Mouse (Mus musculus): ENCODE measurements at regions not wholly inside any gene's neighbourhood (a gene's known extent, or its start where the extent isn't known, plus 50 kb on each side); places are given as distances from the start of the nearest gene placed in this dataset.

DNA sequence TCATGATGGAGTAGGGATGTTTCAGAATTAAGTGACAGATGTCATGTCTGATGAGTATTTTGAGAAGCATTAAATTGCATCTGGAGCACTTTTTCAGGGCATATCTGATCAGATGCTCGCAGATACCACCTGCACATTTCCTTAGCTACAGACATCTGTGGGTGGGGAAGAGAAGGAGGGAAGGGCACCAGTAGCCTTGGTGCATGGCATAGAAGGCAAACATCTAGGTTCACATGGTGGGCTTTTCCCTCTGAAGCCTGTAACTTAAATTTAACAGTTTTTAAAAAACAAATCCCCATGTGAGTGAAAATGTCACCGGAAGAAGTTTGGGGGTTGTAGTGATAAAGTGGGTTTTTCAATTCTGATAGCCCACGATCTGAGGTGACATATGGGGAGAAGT lies 267.1 kb upstream of the Ptger4 start:
- no peaks in the 10 kb centered on the region for H3K36me3 ChIP-seq
- H3K4me2 ChIP-seq: no peak overlapping the region
- no peaks in the 10 kb centered on the region for H3K9me3 ChIP-seq (replicated peaks)
- no peak overlapping the region for H3K4me3 ChIP-seq (replicated peaks)
- ATAC-seq (ENCODE audit: low read depth) (no peak), DNase-seq (no peak)
- no peaks in the 10 kb centered on the region for H3K4me1 ChIP-seq (replicated peaks)
- no peak overlapping the region for H3K27ac ChIP-seq
- H3K27me3 ChIP-seq: no peaks in the 10 kb centered on the region
- H3K9ac ChIP-seq: no peak overlapping the region
- 50% methylated on average over 3 of the region's 3 CpGs for WGBS (ENCODE audit: insufficient replicate concordance)

- H3K9ac ChIP-seq: no peak overlapping the region
- DNase-seq (no peak), ATAC-seq (ENCODE audit: low read depth) (no peak)
- H3K27me3 ChIP-seq: no peaks in the 10 kb centered on the region
- H3K9me3 ChIP-seq (replicated peaks): no peaks in the 10 kb centered on the region
- H3K36me3 ChIP-seq: no peaks in the 10 kb centered on the region
- 65% methylated on average over 5 of the region's 5 CpGs for WGBS (ENCODE audit: insufficient replicate concordance)
- no peak overlapping the region for H3K27ac ChIP-seq
- no peak overlapping the region for H3K4me2 ChIP-seq
- no peaks in the 10 kb centered on the region for H3K4me1 ChIP-seq (replicated peaks)
- H3K4me3 ChIP-seq (replicated peaks): no peak overlapping the region
These were observed 268.6 kb upstream of the Ptger4 start for GRCm38 (mm10) chr15:5512546-5512945.

DNA sequence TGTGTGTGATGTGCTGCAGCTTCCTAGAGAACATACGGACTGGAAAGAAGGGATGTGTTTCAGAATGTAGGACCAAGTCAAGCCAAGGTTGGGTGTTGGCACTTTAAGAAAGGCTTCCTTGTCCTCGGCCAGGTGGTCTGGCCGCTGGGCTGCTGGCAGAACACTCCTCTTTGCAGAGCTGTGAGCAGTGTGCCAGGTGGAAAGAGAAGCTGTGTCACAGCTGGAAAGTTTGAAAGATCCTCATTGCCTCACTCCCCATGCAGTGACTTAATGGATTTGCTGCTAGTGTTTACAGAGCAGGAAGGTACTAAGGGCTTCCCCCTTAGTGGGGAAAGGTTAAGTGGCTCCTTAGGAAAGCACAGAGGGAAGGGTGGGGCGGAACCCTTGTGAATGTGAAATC lies 269.2 kb upstream of the Ptger4 start:
- Histone ChIP-seq H3K4me3 (replicated peaks) (no peak overlapping the region), H3K27ac (no peak overlapping the region), H3K4me2 (no peak overlapping the region), H3K9ac (no peak overlapping the region), H3K4me1 (replicated peaks) (no peaks in the 10 kb centered on the region), H3K36me3 (no peaks in the 10 kb centered on the region), H3K27me3 (no peaks in the 10 kb centered on the region), H3K9me3 (replicated peaks) (no peaks in the 10 kb centered on the region)
- ATAC-seq (ENCODE audit: low read depth): no peak
- WGBS (ENCODE audit: insufficient replicate concordance): 63% methylated on average over 4 of the region's 4 CpGs
- DNase-seq: no peak

DNA sequence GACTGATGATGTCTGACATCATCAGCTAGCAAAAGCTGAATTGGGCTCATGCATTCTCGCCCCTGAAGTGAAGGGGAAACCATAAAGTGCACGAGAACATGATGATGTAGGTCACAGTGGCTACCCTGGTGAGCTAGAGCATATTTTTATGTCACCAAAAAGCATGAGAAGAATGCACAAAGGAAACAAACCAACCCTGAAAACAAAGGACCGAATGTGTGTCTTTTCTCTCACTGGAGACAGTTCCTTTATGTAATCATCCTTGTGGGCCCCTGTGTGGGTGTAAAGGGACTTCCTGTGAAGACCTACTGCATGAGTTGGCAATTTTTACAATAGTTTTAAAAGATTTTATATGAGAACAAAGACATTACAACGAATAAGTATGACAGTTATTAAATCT lies 270.2 kb upstream of the Ptger4 start:
- ATAC-seq (ENCODE audit: low read depth) (no peak), DNase-seq (no peak)
- Histone ChIP-seq H3K27me3 (no peaks in the 10 kb centered on the region), H3K36me3 (no peaks in the 10 kb centered on the region), H3K4me3 (replicated peaks) (no peak overlapping the region), H3K27ac (no peak overlapping the region), H3K4me1 (replicated peaks) (no peaks in the 10 kb centered on the region), H3K9me3 (replicated peaks) (no peaks in the 10 kb centered on the region), H3K9ac (no peak overlapping the region), H3K4me2 (no peak overlapping the region)
- 19% methylated on average over 4 of the region's 4 CpGs for WGBS (ENCODE audit: insufficient replicate concordance)

DNA sequence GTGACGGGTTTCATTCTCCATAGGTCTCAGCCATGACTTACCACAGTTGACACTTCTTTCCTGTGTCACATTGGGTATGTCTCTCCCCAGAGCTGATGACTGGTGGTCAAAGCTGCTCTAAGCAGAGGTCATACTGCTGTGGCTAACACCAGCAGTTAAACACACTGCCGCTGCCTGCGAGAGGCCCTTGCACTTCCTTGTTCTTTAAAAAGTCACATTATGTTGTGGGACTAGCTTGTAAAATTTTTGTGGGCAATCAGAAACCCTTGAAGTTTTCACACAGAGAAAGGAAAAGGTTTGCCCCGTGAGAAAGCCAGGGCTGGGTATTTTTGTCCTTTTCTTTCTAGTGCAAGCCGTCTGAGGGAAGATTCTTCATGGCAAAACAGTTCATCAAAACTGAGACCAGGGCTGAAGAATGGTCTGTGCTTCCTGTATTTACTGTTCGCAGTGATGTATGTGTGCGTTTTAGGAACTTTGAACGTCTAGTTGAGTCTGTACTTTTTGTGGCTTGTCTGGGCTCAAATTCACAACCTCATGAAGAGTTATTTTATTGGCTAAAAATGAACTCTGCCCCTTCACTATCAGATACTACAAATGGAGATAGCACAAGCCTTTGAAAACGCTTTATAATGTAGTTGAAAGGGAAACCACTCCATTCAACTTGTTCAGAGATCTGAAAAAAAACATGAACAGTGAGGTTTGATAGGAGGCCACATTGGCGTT lies 273.4 kb upstream of the Ptger4 start:
- H3K27me3 ChIP-seq: no peaks in the 10 kb centered on the region
- no peaks in the 10 kb centered on the region for H3K9me3 ChIP-seq (replicated peaks)
- peak overlapping the region; percentile 47; the same call in 1 of the 2 replicates for H3K27ac ChIP-seq
- no peak overlapping the region for H3K4me3 ChIP-seq (replicated peaks)
- no peaks in the 10 kb centered on the region for H3K36me3 ChIP-seq
- H3K4me2 ChIP-seq: no peak overlapping the region
- H3K9ac ChIP-seq: no peak overlapping the region
- DNase-seq (no peak), ATAC-seq (ENCODE audit: low read depth) (no peak)
- WGBS (ENCODE audit: insufficient replicate concordance): 29% methylated on average over 10 of the region's 10 CpGs
- no peaks in the 10 kb centered on the region for H3K4me1 ChIP-seq (replicated peaks)

DNA sequence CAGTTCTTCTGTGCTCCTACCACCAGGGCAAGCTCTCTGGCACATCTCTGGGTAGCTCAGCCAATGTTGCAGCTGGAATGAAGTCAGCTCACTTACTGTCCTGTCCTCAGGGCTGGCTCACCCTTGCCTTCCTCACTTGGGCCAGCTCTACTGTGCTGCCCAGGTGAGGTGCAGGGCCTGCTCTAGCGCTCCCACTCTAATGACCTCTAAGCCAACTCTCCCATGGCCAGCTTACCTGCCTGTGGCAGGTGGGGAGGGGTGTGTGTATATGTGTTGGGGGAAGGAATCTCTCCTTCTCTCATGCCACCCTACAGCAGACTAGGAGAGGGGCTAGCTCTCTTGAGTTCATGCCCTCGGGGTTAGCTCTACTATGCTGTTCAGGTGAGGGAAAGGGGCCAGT lies 275.6 kb upstream of the Ptger4 start:
- H3K4me1 ChIP-seq (replicated peaks): no peaks in the 10 kb centered on the region
- ATAC-seq (ENCODE audit: low read depth) (no peak), DNase-seq (no peak)
- H3K36me3 ChIP-seq: no peaks in the 10 kb centered on the region
- no peak overlapping the region for H3K9ac ChIP-seq
- 69% methylated on average over 2 of the region's 2 CpGs for WGBS (ENCODE audit: insufficient replicate concordance)
- H3K4me2 ChIP-seq: no peak overlapping the region
- no peak overlapping the region for H3K4me3 ChIP-seq (replicated peaks)
- H3K27ac ChIP-seq: no peak overlapping the region
- no peaks in the 10 kb centered on the region for H3K9me3 ChIP-seq (replicated peaks)
- H3K27me3 ChIP-seq: no peaks in the 10 kb centered on the region

DNA sequence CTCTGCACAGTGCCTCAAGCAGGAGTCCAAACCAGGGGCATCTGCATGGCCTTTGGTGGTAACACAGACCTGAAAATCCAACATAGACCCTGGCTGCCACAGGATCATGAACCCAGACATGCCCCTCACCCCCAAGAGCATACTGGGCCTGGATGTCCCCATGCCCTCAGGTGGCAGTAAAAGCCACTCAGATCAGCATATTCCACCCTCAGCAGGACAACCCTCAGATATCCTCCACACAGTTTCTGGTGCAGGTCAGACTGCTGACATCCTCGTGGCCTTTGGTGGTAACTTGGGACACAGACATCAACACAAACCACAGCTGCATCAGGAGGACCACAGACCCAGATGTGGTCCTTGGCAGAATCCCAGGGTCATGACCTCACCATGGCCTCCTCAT lies 276.0 kb upstream of the Ptger4 start:
- H3K4me2 ChIP-seq: no peak overlapping the region
- DNase-seq (no peak), ATAC-seq (ENCODE audit: low read depth) (peak; percentile 23; the same call in 1 of the 2 replicates)
- H3K4me1 ChIP-seq (replicated peaks): no peaks in the 10 kb centered on the region
- H3K27me3 ChIP-seq: no peaks in the 10 kb centered on the region
- 33% methylated on average over 1 of the region's 1 CpGs for WGBS (ENCODE audit: insufficient replicate concordance)
- H3K27ac ChIP-seq: no peak overlapping the region
- H3K9ac ChIP-seq: no peak overlapping the region
- no peaks in the 10 kb centered on the region for H3K36me3 ChIP-seq
- H3K9me3 ChIP-seq (replicated peaks): no peaks in the 10 kb centered on the region
- H3K4me3 ChIP-seq (replicated peaks): no peak overlapping the region

DNA sequence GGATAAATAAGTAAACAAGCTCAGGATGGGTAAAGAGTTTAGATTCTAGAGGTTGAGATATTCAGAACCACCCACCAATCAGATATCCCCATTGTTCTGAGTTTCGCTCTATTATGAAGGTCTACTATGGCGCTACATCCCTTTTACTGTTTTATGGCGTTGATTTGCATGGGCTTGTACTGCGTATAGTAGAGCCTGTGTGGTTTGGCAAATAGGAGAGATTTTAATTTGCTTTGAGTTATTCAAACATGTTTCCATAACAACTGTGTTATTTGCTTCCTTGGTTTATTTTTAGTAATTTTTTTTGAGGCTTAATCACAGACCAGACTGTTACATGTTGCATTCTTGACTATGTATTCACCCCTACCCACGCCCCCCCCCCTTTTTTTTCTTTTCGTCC lies 284.6 kb upstream of the Ptger4 start:
- H3K9me3 ChIP-seq (replicated peaks): no peaks in the 10 kb centered on the region
- H3K27me3 ChIP-seq: no peaks in the 10 kb centered on the region
- WGBS (ENCODE audit: insufficient replicate concordance): 72% methylated on average over 6 of the region's 6 CpGs
- no peak overlapping the region for H3K27ac ChIP-seq
- H3K4me2 ChIP-seq: no peak overlapping the region
- ATAC-seq (ENCODE audit: low read depth): no peak
- DNase-seq: no peak
- no peaks in the 10 kb centered on the region for H3K4me1 ChIP-seq (replicated peaks)
- H3K4me3 ChIP-seq (replicated peaks): no peak overlapping the region
- no peak overlapping the region for H3K9ac ChIP-seq
- H3K36me3 ChIP-seq: no peaks in the 10 kb centered on the region

DNA sequence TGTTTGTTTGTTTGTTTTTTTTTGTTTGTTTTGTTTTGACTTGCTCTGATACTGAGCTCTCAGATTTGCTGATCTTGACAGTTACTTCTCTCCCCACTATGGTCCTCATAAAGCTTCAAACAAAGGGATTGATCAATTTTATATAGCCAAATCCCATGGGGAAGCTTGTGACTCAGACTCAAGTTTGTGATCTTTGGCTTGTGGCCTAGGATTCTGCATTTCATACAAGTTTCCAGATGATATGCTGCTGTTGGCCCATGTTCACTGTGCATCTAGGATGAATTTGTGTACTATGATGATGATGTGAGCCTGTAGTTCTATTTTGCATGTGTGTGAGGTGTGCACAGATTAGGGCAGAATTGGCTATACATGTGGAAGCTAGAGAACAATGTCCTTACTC lies 289.7 kb upstream of the Ptger4 start:
- Histone ChIP-seq H3K4me2 (no peak overlapping the region), H3K27me3 (no peaks in the 10 kb centered on the region), H3K9ac (no peak overlapping the region), H3K36me3 (no peaks in the 10 kb centered on the region), H3K9me3 (replicated peaks) (no peaks in the 10 kb centered on the region), H3K4me1 (replicated peaks) (no peaks in the 10 kb centered on the region), H3K27ac (no peak overlapping the region), H3K4me3 (replicated peaks) (no peak overlapping the region)
- DNase-seq (no peak), ATAC-seq (ENCODE audit: low read depth) (no peak)

DNA sequence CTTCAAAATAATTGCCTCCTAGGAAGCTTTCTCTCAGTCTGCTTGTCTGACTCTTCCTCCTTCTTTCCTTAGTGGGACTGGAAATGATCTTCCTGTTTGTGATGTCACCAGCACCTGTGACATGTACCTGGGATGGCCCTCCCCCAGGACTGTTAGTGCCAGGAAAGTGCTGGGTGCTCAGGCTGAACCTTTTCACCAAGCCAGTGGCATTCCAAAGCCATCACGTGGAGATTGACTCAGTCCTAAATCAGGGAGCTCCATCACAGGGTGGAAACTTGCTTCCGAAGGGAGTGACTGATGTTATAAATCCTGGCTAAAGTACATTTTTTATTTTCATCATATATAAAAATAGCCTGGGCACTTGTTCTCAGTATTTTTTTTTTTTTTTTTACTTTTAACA lies 293.4 kb upstream of the Ptger4 start:
- Histone ChIP-seq H3K4me2 (no peak overlapping the region), H3K27me3 (no peaks in the 10 kb centered on the region), H3K9me3 (replicated peaks) (no peaks in the 10 kb centered on the region), H3K4me3 (replicated peaks) (no peak overlapping the region), H3K9ac (no peak overlapping the region), H3K4me1 (replicated peaks) (no peaks in the 10 kb centered on the region), H3K36me3 (no peaks in the 10 kb centered on the region), H3K27ac (no peak overlapping the region)
- no peak for DNase-seq
- no peak for ATAC-seq (ENCODE audit: low read depth)
- WGBS (ENCODE audit: insufficient replicate concordance): 58% methylated on average over 2 of the region's 2 CpGs

DNA sequence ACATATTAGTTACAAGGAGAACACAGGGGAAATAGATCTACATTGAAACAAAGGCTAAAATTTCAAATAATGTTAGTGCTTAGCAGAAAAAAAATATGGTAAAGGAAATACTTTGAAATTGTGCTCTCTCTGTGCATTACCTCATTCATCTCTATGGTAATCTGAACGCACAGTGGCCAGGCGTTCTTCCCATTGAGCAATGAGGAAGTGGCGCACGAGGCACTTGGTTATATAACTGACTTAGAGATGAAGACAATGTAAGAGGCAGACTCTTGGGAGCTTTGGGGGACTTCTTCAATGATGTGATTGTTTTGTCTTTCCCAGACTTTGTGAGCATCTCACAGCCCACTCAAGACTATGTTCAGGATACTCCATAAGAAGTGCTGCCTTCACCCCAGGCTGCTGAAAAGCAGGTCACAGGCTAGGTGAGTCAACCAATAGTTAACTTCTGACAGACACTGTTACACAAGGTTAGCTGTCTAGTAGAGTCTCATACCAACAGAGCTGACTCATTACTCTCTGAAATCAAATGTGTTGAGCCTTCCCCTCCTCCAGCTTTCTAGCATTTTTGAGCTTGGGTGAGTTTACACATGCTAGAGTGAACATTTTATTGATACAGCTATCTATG lies 295.4 kb upstream of the Ptger4 start:
- 38% methylated on average over 4 of the region's 4 CpGs for WGBS (ENCODE audit: insufficient replicate concordance)
- no peak overlapping the region for H3K4me2 ChIP-seq
- no peak overlapping the region for H3K27ac ChIP-seq
- ATAC-seq (ENCODE audit: low read depth): no peak
- no peak overlapping the region for H3K9ac ChIP-seq
- no peaks in the 10 kb centered on the region for H3K36me3 ChIP-seq
- no peaks in the 10 kb centered on the region for H3K4me1 ChIP-seq (replicated peaks)
- no peak for DNase-seq
- H3K9me3 ChIP-seq (replicated peaks): no peaks in the 10 kb centered on the region
- H3K4me3 ChIP-seq (replicated peaks): no peak overlapping the region
- H3K27me3 ChIP-seq: no peaks in the 10 kb centered on the region

GRCm38 (mm10) chr15:5554526-5554925 lies 310.5 kb upstream of the Ptger4 start:
- Histone ChIP-seq H3K4me1 (replicated peaks) (no peaks in the 10 kb centered on the region), H3K27ac (no peak overlapping the region), H3K9ac (no peak overlapping the region), H3K27me3 (no peaks in the 10 kb centered on the region), H3K9me3 (replicated peaks) (no peaks in the 10 kb centered on the region), H3K4me2 (no peak overlapping the region), H3K4me3 (replicated peaks) (no peak overlapping the region), H3K36me3 (no peaks in the 10 kb centered on the region)
- ATAC-seq (ENCODE audit: low read depth) (no peak), DNase-seq (no peak)
- WGBS (ENCODE audit: insufficient replicate concordance): 38% methylated on average over 4 of the region's 4 CpGs
